Mouse (Mus musculus) layer of hippocampus, adult 9-10 months (tissue): ENCODE measurements around the gene Slc35d2.
"Not testable (repeated sequence)": the region's sequence is repeated elsewhere in the genome, so short reads cannot be mapped to it uniquely, and the experiment has no call there.

ENCODE experiments used
- DNase-seq: peaks from one replicate; pipeline ENCODE4 v3.0.0; 2022; ENCODE audit warnings: low spot score

The Slc35d2 gene

GRCm38 (mm10) chr13:64052281-64052680, 76.9 kb downstream of the Slc35d2 start:
- not testable (repeated sequence) for DNase-seq

DNA sequence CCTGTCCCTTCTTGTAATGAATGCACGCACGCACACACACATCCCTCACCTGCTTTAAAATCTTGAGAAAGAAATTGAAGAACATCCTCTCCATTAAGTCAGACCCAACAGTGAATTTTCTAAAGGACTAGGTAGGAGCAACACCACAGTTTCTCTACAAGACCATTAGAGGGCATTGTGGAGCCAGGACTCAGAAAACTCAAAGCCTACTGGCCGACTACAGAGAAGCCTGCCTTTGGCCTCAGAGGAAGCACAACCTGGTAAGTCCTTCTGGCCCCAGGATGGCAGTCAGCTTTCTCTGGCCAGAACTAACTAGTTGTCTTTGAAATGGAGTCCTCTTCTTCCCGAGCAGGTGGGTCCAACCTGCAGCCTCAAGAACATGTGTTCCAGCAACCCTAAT, 78.3 kb downstream of the Slc35d2 start:
- no peak for DNase-seq

DNA sequence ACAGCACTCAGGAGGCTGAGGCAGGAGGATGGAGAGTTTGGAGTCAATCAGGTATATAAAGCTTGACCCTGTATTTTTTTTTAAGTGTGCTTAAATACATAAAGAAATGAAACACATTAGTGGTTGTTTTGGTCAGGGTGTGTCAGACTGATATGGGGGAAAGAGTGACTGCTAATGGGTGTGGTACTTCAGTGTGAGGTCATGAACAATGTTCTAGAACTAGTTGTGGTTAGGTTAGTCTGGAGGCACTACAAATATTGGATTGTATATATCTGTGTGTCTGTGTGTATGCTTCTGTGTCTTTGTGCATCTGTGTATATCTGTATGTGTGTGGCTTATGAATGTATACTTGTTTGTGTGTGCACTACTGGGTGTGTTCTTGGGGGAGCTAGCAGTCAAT, 79.6 kb downstream of the Slc35d2 start:
- no peak for DNase-seq

- no peak for DNase-seq
Measured at GRCm38 (mm10) chr13:64048467-64048866, 80.7 kb downstream of the Slc35d2 start.
